Mouse (Mus musculus) frontal cortex, adult 2 months (tissue): ENCODE results near the gene Zcchc24. TPM values are rescaled to one million over a fixed set of nuclear protein-coding genes. Genes with fewer than 3 reads are reported as not detected.

ENCODE experiments used
- DNase-seq, 2 experiments: peaks; one replicate each; pipeline ENCODE4 v3.0.0; 2022; ENCODE audit warnings: low spot score in 1 of 2; ENCODE audit errors: extremely low spot score in 1 of 2
- polyA plus RNA-seq: library from polyadenylated mRNA; depleted of rRNA; stranded (reverse); fragments of >200 nt; gene quantifications from 2 replicates; pipeline ENCODE4 v1.2.3, GENCODE M21; 2012

The Zcchc24 gene
- polyA plus RNA-seq, 1 experiment = 46.3 TPM

- no peak for DNase-seq
Observed at GRCm38 (mm10) chr14:25780601-25781000, 11.8 kb upstream of the Zcchc24 start.

- DNase-seq = no peak
Observed at GRCm38 (mm10) chr14:25776294-25776693, 7.5 kb upstream of the Zcchc24 start.

GRCm38 (mm10) chr14:25774100-25774499 lies 5.3 kb upstream of the Zcchc24 start:
- DNase-seq = no peak

GRCm38 (mm10) chr14:25773039-25773438 lies 4.2 kb upstream of the Zcchc24 start:
- DNase-seq = no peak

- DNase-seq = no peak
Observed at GRCm38 (mm10) chr14:25769626-25770306, 927 bp upstream of the Zcchc24 start.

- DNase-seq = no peak
Observed at GRCm38 (mm10) chr14:25768261-25768893, 462 bp downstream of the Zcchc24 start.

GRCm38 (mm10) chr14:25767725-25768203 lies 1.1 kb downstream of the Zcchc24 start:
- no peak for DNase-seq

GRCm38 (mm10) chr14:25766441-25766840 lies 2.4 kb downstream of the Zcchc24 start:
- DNase-seq = no peak

- DNase-seq = peak; percentile 57 to 71
Observed at GRCm38 (mm10) chr14:25765921-25766320, 2.9 kb downstream of the Zcchc24 start.

GRCm38 (mm10) chr14:25765146-25765545 lies 3.7 kb downstream of the Zcchc24 start:
- no peak for DNase-seq

GRCm38 (mm10) chr14:25761184-25761583 lies 7.7 kb downstream of the Zcchc24 start:
- no peak for DNase-seq

- no peak for DNase-seq
Observed at GRCm38 (mm10) chr14:25759981-25760537, 8.8 kb downstream of the Zcchc24 start.

GRCm38 (mm10) chr14:25759551-25759950 lies 9.3 kb downstream of the Zcchc24 start:
- DNase-seq = no peak

- no peak for DNase-seq
Observed at GRCm38 (mm10) chr14:25757917-25758316, 10.9 kb downstream of the Zcchc24 start.

GRCm38 (mm10) chr14:25756385-25756990 lies 12.4 kb downstream of the Zcchc24 start:
- DNase-seq = no peak

GRCm38 (mm10) chr14:25755541-25755940 lies 13.3 kb downstream of the Zcchc24 start:
- DNase-seq = no peak

- no peak for DNase-seq
Observed at GRCm38 (mm10) chr14:25754531-25755484, 14.0 kb downstream of the Zcchc24 start.

- no peak for DNase-seq
Observed at GRCm38 (mm10) chr14:25753021-25753420, 15.8 kb downstream of the Zcchc24 start.

GRCm38 (mm10) chr14:25751067-25751466 lies 17.8 kb downstream of the Zcchc24 start:
- no peak for DNase-seq

GRCm38 (mm10) chr14:25750448-25751015 lies 18.3 kb downstream of the Zcchc24 start:
- DNase-seq = no peak
